Mouse (Mus musculus) left cerebral cortex, adult 2 months (tissue): Measurements from ENCODE around the gene Srd5a3. TPM values are rescaled to one million over a fixed set of nuclear protein-coding genes. Genes with fewer than 3 reads are reported as not detected.
"Not testable (repeated sequence)": the region's sequence is repeated elsewhere in the genome, so short reads cannot be mapped to it uniquely, and the experiment has no call there.

Experiments
- DNase-seq, 2 experiments: peaks; one replicate each; pipeline ENCODE4 v3.0.0; 2021 to 2022; ENCODE audit warnings: low spot score in 2 of 2, mixed read lengths in 1 of 2; ENCODE audit errors: extremely low spot score in 1 of 2
- H3K27ac ChIP-seq: fragments of 200-600 bp; 2 replicates; pipeline ENCODE4 v1.8.1; 2022
- H3K4me3 ChIP-seq: fragments of 200-600 bp; 2 replicates; pipeline ENCODE4 v1.8.1; 2022
- CTCF ChIP-seq: fragments of 200-600 bp; IDR thresholded peaks from 2 replicates; pipeline ENCODE4 v1.8.1; 2022; ENCODE audit warnings: antibody characterized with exemption, mild to moderate bottlenecking, moderate library complexity
- intact Hi-C: fragments of 180-260 bp; cut with DNase I; formaldehyde crosslinking; loops from one replicate; pipeline ENCODE4 v1.15.1; 2025
- long read RNA-seq, 2 experiments: library from polyadenylated mRNA; stranded (forward); transcript quantifications; one replicate each; pipeline ENCODE4 v2.0.0; 2021; ENCODE audit warnings: borderline mapping rate in 2 of 2
- total RNA-seq, 2 experiments: library from RNA; stranded (reverse); gene quantifications; 2 replicates each; pipeline ENCODE4 v1.2.3; 2021

Gene Srd5a3
- total RNA-seq, result 10 to 100 TPM; 19.8 to 21.8 TPM
- long read RNA-seq, experiment 1, transcript Srd5a3-201 (6 exons, 1,747 nt), result major isoform, 8 of 11 reads
- long read RNA-seq, experiment 1, partial matches to known transcripts, result 1 of 11 reads
- long read RNA-seq, experiment 1, other reads (novel, unspliced or antisense), result 2 of 11 reads
- long read RNA-seq, experiment 2, transcript Srd5a3-201 (6 exons, 1,747 nt), result major isoform, 7 of 7 reads
- long read RNA-seq, experiment 2, partial matches to known transcripts, result 0 of 7 reads
- long read RNA-seq, experiment 2, other reads (novel, unspliced or antisense), result 0 of 7 reads

- DNase-seq, result peak; percentile 92
- H3K27ac ChIP-seq, result peak within 1 kb of the TSS; percentile 99
- peak within 1 kb of the TSS; percentile 79 for H3K4me3 ChIP-seq
- intact Hi-C loops, result loop anchor here (2.0 to 10.0 kb wide), 4 partner anchors 43 to 402 kb away; partner anchors contain the start of genes Clock and Tmem165
- TF ChIP-seq CTCF, result peak; percentile 82
Measured at GRCm38 (mm10) chr5:76139808-76140729, at the start of gene Srd5a3. Gene Srd5a3, plus strand, starts transcription at chr5:76140271.

- H3K27ac ChIP-seq, intact Hi-C loops, H3K4me3 ChIP-seq, DNase-seq: not testable (repeated sequence)
Measured at GRCm38 (mm10) chr5:76103809-76104208, 36.3 kb upstream of the Srd5a3 start.

GRCm38 (mm10) chr5:76107306-76107705 is 32.8 kb upstream of the Srd5a3 start:
- Histone ChIP-seq H3K4me3 (no peak overlapping the region), H3K27ac (no peak overlapping the region)
- intact Hi-C loops, result no loop called here
- TF ChIP-seq CTCF, result no peak
- DNase-seq, result no peak

- no peak for TF ChIP-seq CTCF
- H3K4me3 ChIP-seq, result no peak overlapping the region
- H3K27ac ChIP-seq, result no peak overlapping the region
- intact Hi-C loops, result no loop called here
- DNase-seq, result no peak
Measured at GRCm38 (mm10) chr5:76108496-76108895, 31.6 kb upstream of the Srd5a3 start.

GRCm38 (mm10) chr5:76111173-76111572 is 28.9 kb upstream of the Srd5a3 start:
- intact Hi-C loops, result loop anchor here (10.0 kb wide), 1 partner anchor 896 kb away; no protein-coding TSS in a partner anchor
- Histone ChIP-seq H3K27ac (no peak overlapping the region), H3K4me3 (no peak overlapping the region)
- TF ChIP-seq CTCF, result no peak
- peak in 1 of 2 experiments; percentile 16 for DNase-seq

GRCm38 (mm10) chr5:76112016-76112415 is 28.1 kb upstream of the Srd5a3 start:
- intact Hi-C loops, result loop anchor here (10.0 kb wide), 1 partner anchor 897 kb away; no protein-coding TSS in a partner anchor
- no peak overlapping the region for H3K4me3 ChIP-seq
- no peak for DNase-seq
- TF ChIP-seq CTCF, result no peak
- H3K27ac ChIP-seq, result no peak overlapping the region

- no peak overlapping the region for H3K4me3 ChIP-seq
- intact Hi-C loops, result loop anchor here (2.0 to 10.0 kb wide), 2 partner anchors 89 to 901 kb away; no protein-coding TSS in a partner anchor
- DNase-seq, result no peak
- no peak for TF ChIP-seq CTCF
- H3K27ac ChIP-seq, result no peak overlapping the region
Measured at GRCm38 (mm10) chr5:76115436-76116041, 24.5 kb upstream of the Srd5a3 start.

- intact Hi-C loops, result loop anchor here (1.0 to 10.0 kb wide), 3 partner anchors 247 to 904 kb away; no protein-coding TSS in a partner anchor
- peak; percentile 63 to 74 for DNase-seq
- TF ChIP-seq CTCF, result peak; percentile 84
- Histone ChIP-seq H3K4me3 (no peak overlapping the region), H3K27ac (no peak overlapping the region)
Measured at GRCm38 (mm10) chr5:76118441-76118840, 21.6 kb upstream of the Srd5a3 start.

- no peak for TF ChIP-seq CTCF
- intact Hi-C loops, result no loop called here
Measured at GRCm38 (mm10) chr5:76120634-76121033, 19.4 kb upstream of the Srd5a3 start.

GRCm38 (mm10) chr5:76127584-76128316 is 12.3 kb upstream of the Srd5a3 start:
- intact Hi-C loops, result no loop called here
- TF ChIP-seq CTCF, result no peak
- Histone ChIP-seq H3K4me3 (no peak overlapping the region), H3K27ac (peak overlapping the region; percentile 33; the same call in 1 of the 2 replicates)
- DNase-seq, result no peak

More at GRCm38 (mm10) chr5:76120634-76121033, 19.4 kb upstream of the Srd5a3 start:
- no peak for DNase-seq
- no peak overlapping the region for H3K27ac ChIP-seq
- H3K4me3 ChIP-seq, result no peak overlapping the region

GRCm38 (mm10) chr5:76130292-76130691 is 9.8 kb upstream of the Srd5a3 start:
- no peak; the same call in none of the 2 replicates for TF ChIP-seq CTCF
- Histone ChIP-seq H3K27ac (no peak overlapping the region), H3K4me3 (no peak overlapping the region)
- no peak for DNase-seq
- intact Hi-C loops, result no loop called here
